Mouse (Mus musculus): ENCODE measurements around the gene Nek2.

DNA sequence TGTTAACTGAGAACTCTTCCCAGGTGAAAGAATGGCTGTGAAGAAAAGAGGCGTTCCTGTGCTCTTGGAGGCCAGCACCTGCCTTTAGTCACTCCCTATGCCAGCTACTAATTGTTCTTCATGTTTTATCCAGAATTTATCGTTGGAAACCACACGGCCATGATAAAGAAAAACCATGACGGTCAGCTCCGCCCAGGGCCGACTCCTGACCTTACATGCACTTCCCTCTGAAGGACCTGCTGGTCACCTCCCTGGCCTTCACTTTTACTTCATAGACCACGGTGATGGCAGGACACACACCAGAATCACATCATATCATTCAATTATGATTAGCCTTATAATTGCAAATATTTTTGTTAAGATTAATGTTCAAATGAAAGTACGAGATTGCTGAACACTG, 46.1 kb upstream of the Nek2 start:
- TF ChIP-seq CTCF (IDR thresholded peaks at IDR 0.05; ENCODE audit: low read depth, low read length) = no peak
- TF ChIP-seq POLR2AphosphoS5 (IDR thresholded peaks at IDR 0.05; ENCODE audit: insufficient replicate concordance, low read depth, low read length) = no peak
